Mouse (Mus musculus): ENCODE results near the gene Mtm1. TPM values are rescaled to one million over a fixed set of nuclear protein-coding genes. Genes with fewer than 3 reads are reported as not detected.

Mtm1 gene
- polyA plus RNA-seq, 1 experiment from 2014 or later = 4.4 TPM

GRCm38 (mm10) chrX:71285473-71285872, 74.9 kb downstream of the Mtm1 start:
- Histone ChIP-seq H3K4me3 (ENCODE audit: low read depth, low read length) (no peak overlapping the region), H3K9ac (no peak overlapping the region), H3K27ac (ENCODE audit: low read depth) (no peak overlapping the region), H3K4me1 (ENCODE audit: insufficient read depth) (no peaks in the 10 kb centered on the region), H3K36me3 (ENCODE audit: insufficient read depth) (no peaks in the 10 kb centered on the region), H3K27me3 (ENCODE audit: insufficient read depth, low read length) (no peaks in the 10 kb centered on the region), H3K9me3 (ENCODE audit: low read depth, low read length) (no peaks in the 10 kb centered on the region), H3K4me2 (no peak overlapping the region)
- DNase-seq (no peak), ATAC-seq (ENCODE audit: insufficient read depth) (no peak)
- 84% methylated on average over 3 of the region's 3 CpGs for WGBS
- TF ChIP-seq CTCF (IDR thresholded peaks at IDR 0.05; ENCODE audit: low read depth) = no peak

GRCm38 (mm10) chrX:71287088-71287487, 76.5 kb downstream of the Mtm1 start:
- Histone ChIP-seq H3K4me1 (ENCODE audit: insufficient read depth) (no peaks in the 10 kb centered on the region), H3K27ac (ENCODE audit: low read depth) (no peak overlapping the region), H3K4me3 (ENCODE audit: low read depth, low read length) (no peak overlapping the region), H3K27me3 (ENCODE audit: insufficient read depth, low read length) (no peaks in the 10 kb centered on the region), H3K4me2 (no peak overlapping the region), H3K36me3 (ENCODE audit: insufficient read depth) (no peaks in the 10 kb centered on the region), H3K9ac (no peak overlapping the region), H3K9me3 (ENCODE audit: low read depth, low read length) (no peaks in the 10 kb centered on the region)
- 84% methylated on average over 7 of the region's 7 CpGs for WGBS
- no peak for ATAC-seq (ENCODE audit: insufficient read depth)
- no peak for DNase-seq
- no peak for TF ChIP-seq CTCF (IDR thresholded peaks at IDR 0.05; ENCODE audit: low read depth)

DNA sequence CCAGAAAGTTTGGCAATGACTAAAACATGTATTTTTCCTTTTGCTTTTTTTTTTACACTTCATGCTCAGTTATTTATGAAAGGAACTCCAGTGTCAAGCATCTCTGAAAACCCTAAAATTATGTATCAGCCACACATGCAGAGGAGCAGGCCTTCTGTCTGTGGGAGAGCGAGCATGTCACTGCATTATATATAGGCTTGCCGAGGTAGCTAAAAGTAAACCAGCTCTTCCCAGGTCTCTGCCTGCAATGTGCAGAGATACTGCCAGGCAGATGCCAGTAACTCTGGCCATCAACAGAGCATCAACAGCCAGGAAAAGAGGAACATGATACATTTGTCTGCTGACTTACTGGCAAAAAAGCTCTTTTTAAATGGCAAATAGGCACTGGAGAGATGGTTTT, 83.6 kb downstream of the Mtm1 start:
- Histone ChIP-seq H3K4me1 (ENCODE audit: insufficient read depth) (no peaks in the 10 kb centered on the region), H3K9me3 (ENCODE audit: low read depth, low read length) (no peaks in the 10 kb centered on the region), H3K36me3 (ENCODE audit: insufficient read depth) (no peaks in the 10 kb centered on the region), H3K4me3 (ENCODE audit: low read depth, low read length) (no peak overlapping the region), H3K4me2 (no peak overlapping the region), H3K27ac (ENCODE audit: low read depth) (no peak overlapping the region), H3K27me3 (ENCODE audit: insufficient read depth, low read length) (no peaks in the 10 kb centered on the region), H3K9ac (no peak overlapping the region)
- 89% methylated on average over 2 of the region's 2 CpGs for WGBS
- DNase-seq (no peak), ATAC-seq (ENCODE audit: insufficient read depth) (no peak)
- TF ChIP-seq CTCF (IDR thresholded peaks at IDR 0.05; ENCODE audit: low read depth) = no peak

GRCm38 (mm10) chrX:71296005-71296404, 85.4 kb downstream of the Mtm1 start:
- DNase-seq (no peak), ATAC-seq (ENCODE audit: insufficient read depth) (no peak)
- Histone ChIP-seq H3K9me3 (ENCODE audit: low read depth, low read length) (no peaks in the 10 kb centered on the region), H3K4me3 (ENCODE audit: low read depth, low read length) (no peak overlapping the region), H3K4me1 (ENCODE audit: insufficient read depth) (no peaks in the 10 kb centered on the region), H3K27me3 (ENCODE audit: insufficient read depth, low read length) (no peaks in the 10 kb centered on the region), H3K9ac (no peak overlapping the region), H3K27ac (ENCODE audit: low read depth) (no peak overlapping the region), H3K36me3 (ENCODE audit: insufficient read depth) (no peaks in the 10 kb centered on the region), H3K4me2 (no peak overlapping the region)
- WGBS = 85% methylated on average over 2 of the region's 2 CpGs
- no peak for TF ChIP-seq CTCF (IDR thresholded peaks at IDR 0.05; ENCODE audit: low read depth)

DNA sequence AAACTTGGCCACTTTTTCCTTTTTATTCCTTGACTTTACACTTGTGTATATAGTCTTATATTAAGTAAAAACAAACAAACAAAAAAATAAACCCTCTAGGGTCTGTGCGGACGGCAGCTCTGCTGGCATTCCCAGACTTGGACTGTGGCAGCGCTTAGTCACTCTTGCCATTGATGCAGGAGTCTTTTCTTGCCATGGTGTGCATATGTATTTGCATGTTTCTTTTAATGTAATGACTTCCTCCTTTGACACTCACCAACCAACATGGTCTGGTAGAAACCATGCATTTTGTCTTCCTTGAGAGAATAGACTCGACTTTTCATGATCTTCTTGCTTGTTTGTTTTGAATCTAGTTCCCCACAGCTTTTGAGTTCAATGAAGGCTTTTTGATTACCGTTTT, 91.6 kb downstream of the Mtm1 start:
- Histone ChIP-seq H3K27me3 (ENCODE audit: insufficient read depth, low read length) (no peaks in the 10 kb centered on the region), H3K4me2 (no peak overlapping the region), H3K36me3 (ENCODE audit: insufficient read depth) (no peaks in the 10 kb centered on the region), H3K9me3 (ENCODE audit: low read depth, low read length) (no peaks in the 10 kb centered on the region), H3K9ac (no peak overlapping the region), H3K4me1 (ENCODE audit: insufficient read depth) (no peaks in the 10 kb centered on the region), H3K4me3 (ENCODE audit: low read depth, low read length) (no peak overlapping the region), H3K27ac (ENCODE audit: low read depth) (no peak overlapping the region)
- DNase-seq = no peak
- ATAC-seq (ENCODE audit: insufficient read depth) = no peak
- no peak for TF ChIP-seq CTCF (IDR thresholded peaks at IDR 0.05; ENCODE audit: low read depth)
- 78% methylated on average over 5 of the region's 5 CpGs for WGBS

DNA sequence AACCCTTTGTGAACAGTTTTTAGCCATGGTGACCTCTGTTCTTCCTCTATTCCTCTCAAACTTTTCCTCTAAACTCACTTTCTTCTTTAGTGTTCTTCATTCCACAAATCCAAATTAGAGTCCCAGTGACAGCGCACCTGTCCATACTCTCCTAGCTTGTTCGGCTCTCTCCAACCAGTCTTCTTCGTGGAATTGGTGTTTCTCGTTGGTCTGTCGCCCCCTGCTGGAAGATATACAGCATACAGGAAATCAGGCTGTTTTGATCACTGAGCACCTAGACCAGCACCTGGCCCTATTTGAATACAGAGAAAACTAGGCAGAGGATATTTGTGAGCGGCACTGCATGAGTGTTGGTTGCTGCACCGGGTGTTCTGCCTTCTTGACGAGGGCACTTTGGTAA, 100.7 kb downstream of the Mtm1 start:
- peak; percentile 78 for TF ChIP-seq CTCF (IDR thresholded peaks at IDR 0.05; ENCODE audit: low read depth)
- H3K4me1 ChIP-seq (ENCODE audit: insufficient read depth) = no peaks in the 10 kb centered on the region
- WGBS = 30% methylated on average over 8 of the region's 8 CpGs
- peak; percentile 62 for DNase-seq
- H3K27me3 ChIP-seq (ENCODE audit: insufficient read depth, low read length) = no peaks in the 10 kb centered on the region
- H3K9me3 ChIP-seq (ENCODE audit: low read depth, low read length) = no peaks in the 10 kb centered on the region
- H3K27ac ChIP-seq (ENCODE audit: low read depth) = no peak overlapping the region
- H3K9ac ChIP-seq = no peak overlapping the region
- H3K36me3 ChIP-seq (ENCODE audit: insufficient read depth) = no peaks in the 10 kb centered on the region
- no peak overlapping the region for H3K4me3 ChIP-seq (ENCODE audit: low read depth, low read length)
- H3K4me2 ChIP-seq = no peak overlapping the region
- ATAC-seq (ENCODE audit: insufficient read depth) = no peak

DNA sequence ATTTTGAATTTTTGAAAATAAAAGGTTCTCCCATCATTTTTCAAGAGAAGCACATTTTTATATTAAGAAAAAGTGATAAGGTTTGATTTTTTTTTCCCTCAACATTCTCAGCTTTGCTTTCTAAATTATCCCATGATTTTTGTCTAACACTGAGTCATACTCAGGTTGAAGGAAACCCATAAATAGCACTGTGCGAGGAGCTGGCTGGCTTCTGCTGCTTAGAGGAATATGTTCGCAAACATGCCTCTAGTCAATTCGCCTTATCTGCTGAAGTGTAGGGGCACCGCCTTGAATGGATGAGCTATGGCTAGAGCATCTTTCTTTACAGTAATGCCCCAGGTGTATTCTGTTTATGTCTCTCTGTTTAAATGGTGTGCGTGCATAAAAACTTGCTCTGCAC, 103.8 kb downstream of the Mtm1 start:
- H3K4me2 ChIP-seq = no peak overlapping the region
- 79% methylated on average over 5 of the region's 5 CpGs for WGBS
- H3K4me1 ChIP-seq (ENCODE audit: insufficient read depth) = no peaks in the 10 kb centered on the region
- no peaks in the 10 kb centered on the region for H3K9me3 ChIP-seq (ENCODE audit: low read depth, low read length)
- no peaks in the 10 kb centered on the region for H3K36me3 ChIP-seq (ENCODE audit: insufficient read depth)
- TF ChIP-seq CTCF (IDR thresholded peaks at IDR 0.05; ENCODE audit: low read depth) = no peak
- H3K9ac ChIP-seq = no peak overlapping the region
- H3K27me3 ChIP-seq (ENCODE audit: insufficient read depth, low read length) = no peaks in the 10 kb centered on the region
- no peak for ATAC-seq (ENCODE audit: insufficient read depth)
- H3K27ac ChIP-seq (ENCODE audit: low read depth) = no peak overlapping the region
- no peak for DNase-seq
- H3K4me3 ChIP-seq (ENCODE audit: low read depth, low read length) = no peak overlapping the region

DNA sequence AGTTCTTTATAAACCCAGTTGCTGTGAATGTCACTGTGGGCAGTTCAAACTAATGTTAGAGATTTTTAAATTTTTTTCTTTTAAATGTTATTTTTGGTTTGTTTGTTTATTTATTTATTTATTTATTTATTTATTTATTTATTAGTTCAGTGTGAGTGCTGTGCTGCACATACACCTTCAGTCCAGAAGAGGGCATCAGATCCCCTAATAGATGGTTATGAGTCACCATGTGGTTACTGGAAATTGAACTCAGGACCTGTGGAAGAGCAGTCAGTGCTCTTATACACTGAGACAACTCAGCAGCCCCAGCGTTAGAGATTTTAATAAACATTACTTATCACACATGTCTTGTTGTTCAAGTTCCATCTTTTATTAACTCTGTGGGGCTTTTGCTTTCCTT, 141.5 kb downstream of the Mtm1 start:
- H3K9ac ChIP-seq = no peak overlapping the region
- DNase-seq = no peak
- no peak for ATAC-seq (ENCODE audit: insufficient read depth)
- no peak overlapping the region for H3K27ac ChIP-seq (ENCODE audit: low read depth)
- no peak overlapping the region for H3K4me2 ChIP-seq
- no peaks in the 10 kb centered on the region for H3K9me3 ChIP-seq (ENCODE audit: low read depth, low read length)
- 68% methylated on average over 1 of the region's 1 CpGs for WGBS
- 0 out of 2 replicates have a peak, but pooled peaks have one; percentile 3 for TF ChIP-seq CTCF (IDR thresholded peaks at IDR 0.05; ENCODE audit: low read depth)
- no peak overlapping the region for H3K4me3 ChIP-seq (ENCODE audit: low read depth, low read length)
- no peaks in the 10 kb centered on the region for H3K4me1 ChIP-seq (ENCODE audit: insufficient read depth)
- no peaks in the 10 kb centered on the region for H3K36me3 ChIP-seq (ENCODE audit: insufficient read depth)
- H3K27me3 ChIP-seq (ENCODE audit: insufficient read depth, low read length) = no peaks in the 10 kb centered on the region

Data from lung, embryonic 14.5 days (tissue).